Mouse (Mus musculus) kidney, embryonic 15.5 days (tissue): Measurements from ENCODE around the gene Phf1. TPM values are rescaled to one million over a fixed set of nuclear protein-coding genes. Genes with fewer than 3 reads are reported as not detected.
"Not testable (repeated sequence)": the region's sequence is repeated elsewhere in the genome, so short reads cannot be mapped to it uniquely, and the experiment has no call there.

ENCODE experiments used
- ATAC-seq: fragments of 200-750 bp; cut with Nextera tagmentation; replicated peaks from 2 replicates; pipeline ENCODE4 v1.8.0; 2017; ENCODE audit warnings: moderate TSS enrichment; ENCODE audit not compliant: low FRiP score
- H3K27ac ChIP-seq: fragments of 300-500 bp; sonication (generic); 2 replicates; pipeline ENCODE4 v1.5.1; 2015; ENCODE audit warnings: mild to moderate bottlenecking, inconsistent platforms
- H3K27me3 ChIP-seq: fragments of 300-500 bp; sonication (generic); 2 replicates; pipeline ENCODE4 v1.6.1; 2015; ENCODE audit warnings: inconsistent platforms
- H3K36me3 ChIP-seq: fragments of 300-500 bp; sonication (generic); 2 replicates; pipeline ENCODE4 v1.6.1; 2015; ENCODE audit warnings: inconsistent platforms
- H3K4me1 ChIP-seq: fragments of 300-500 bp; sonication (generic); 2 replicates; pipeline ENCODE4 v1.6.1; 2015; ENCODE audit warnings: inconsistent platforms
- H3K4me2 ChIP-seq: fragments of 300-500 bp; sonication (generic); 2 replicates; pipeline ENCODE4 v1.6.1; 2015; ENCODE audit warnings: moderate library complexity, mild to moderate bottlenecking, inconsistent platforms
- H3K4me3 ChIP-seq: fragments of 300-500 bp; sonication (generic); replicated peaks from 2 replicates; pipeline ENCODE4 v1.5.1; 2015; ENCODE audit warnings: mild to moderate bottlenecking, inconsistent platforms
- H3K9ac ChIP-seq: fragments of 300-500 bp; sonication (generic); 2 replicates; pipeline ENCODE4 v1.6.1; 2015; ENCODE audit warnings: mild to moderate bottlenecking, inconsistent platforms
- H3K9me3 ChIP-seq: fragments of 300-500 bp; sonication (generic); replicated peaks from 2 replicates; pipeline ENCODE4 v1.6.1; 2016; ENCODE audit warnings: inconsistent platforms
- WGBS: fragments of 180-500 bp; shearing (Covaris S2); methylation state at CpG from one replicate; pipeline ENCODE4 v1.1.7; 2015; ENCODE audit warnings: mixed read lengths; 5-methylcytosine and 5-hydroxymethylcytosine counted together
- microRNA-seq: library from miRNA; unstranded; fragments of <30 nt; microRNA quantifications from one replicate; pipeline ENCODE4, GENCODE M21; 2016
- polyA plus RNA-seq: library from polyadenylated mRNA; unstranded; fragments of >200 nt; fragmentation: Nextera tagmentation; extraction: Ambion mirVana; gene quantifications from 2 replicates; pipeline ENCODE4 v1.2.1, GENCODE M21; 2015

Gene Phf1
- polyA plus RNA-seq, 1 experiment from 2014 or later: 8.7 TPM

DNA sequence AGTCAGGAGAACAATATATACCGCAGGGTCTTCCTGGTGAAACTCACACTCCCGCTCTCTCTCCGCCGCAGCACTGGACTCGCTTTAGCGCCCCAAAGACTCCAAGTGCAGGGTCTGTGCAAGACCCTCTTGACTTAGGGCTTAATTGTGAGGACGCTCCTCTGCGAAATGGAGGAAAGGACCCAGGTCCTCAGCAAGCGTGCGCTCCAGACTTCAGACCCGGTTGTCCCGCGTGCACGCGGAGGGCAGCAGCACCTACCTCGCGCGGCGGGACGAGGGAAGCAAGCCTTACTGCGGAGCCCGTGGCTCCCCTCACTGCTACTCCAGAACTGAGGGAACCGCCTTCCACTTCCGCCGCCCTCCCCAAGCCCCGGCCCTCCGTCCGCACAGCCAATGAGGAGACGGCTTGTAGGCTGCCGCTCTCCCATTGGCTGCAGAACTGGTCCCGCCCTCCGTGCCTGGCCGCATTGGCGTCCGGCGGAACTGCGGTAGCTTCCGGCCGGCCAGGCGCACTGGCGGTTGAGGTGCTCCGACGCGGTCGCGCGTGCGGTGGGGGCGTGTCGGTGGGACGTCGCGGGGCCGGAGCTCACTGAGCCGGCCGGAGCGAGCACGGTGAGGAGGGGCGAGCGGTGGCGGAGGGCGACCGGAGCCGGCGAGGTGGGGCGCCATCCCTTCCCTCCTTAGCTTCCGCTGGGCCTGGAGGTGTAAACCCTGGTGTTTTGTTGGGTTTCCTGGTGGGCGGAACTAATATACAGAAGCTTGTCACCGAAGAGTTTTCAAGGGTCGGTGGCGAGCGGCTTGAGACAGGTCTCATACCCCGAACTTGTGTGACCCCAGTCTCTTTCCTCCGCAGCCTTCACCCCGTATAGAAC lies 40.1 kb downstream of the Phf1 start, which contains the start of gene Zbtb9:
Gene Zbtb9, plus strand, starts transcription at position 465 of the 872 bp plus-strand sequence.
- Histone ChIP-seq H3K27ac (peak within 1 kb of the TSS; percentile 91), H3K9me3 (no peaks in the 10 kb centered on the region), H3K27me3 (no peaks in the 10 kb centered on the region), H3K4me3 (peak within 1 kb of the TSS; percentile 81), H3K36me3 (peaks cover 52% of the 10 kb centered on the region), H3K9ac (peak within 1 kb of the TSS; percentile 85), H3K4me2 (peak within 1 kb of the TSS; percentile 95), H3K4me1 (peaks cover 48% of the 10 kb centered on the region)
- WGBS: under 1% methylated on average over 75 of the region's 75 CpGs
- peak; percentile 98 for ATAC-seq

DNA sequence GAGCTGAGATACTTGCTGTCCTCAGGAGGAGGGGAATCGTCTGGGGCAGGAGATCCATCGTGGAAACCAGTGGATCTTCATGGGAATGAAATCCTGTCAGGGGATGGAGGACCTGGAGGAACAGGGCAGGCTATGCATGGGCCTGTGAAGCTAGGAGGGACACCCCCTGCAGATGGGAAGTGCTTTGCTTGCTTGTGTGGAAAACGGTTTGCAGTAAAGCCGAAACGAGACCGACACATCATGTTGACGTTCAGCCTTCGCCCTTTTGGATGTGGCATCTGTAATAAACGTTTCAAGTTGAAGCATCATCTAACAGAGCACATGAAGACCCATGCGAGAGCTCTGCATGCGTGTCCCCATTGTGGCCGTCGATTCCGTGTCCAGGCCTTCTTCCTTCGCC lies 41.7 kb downstream of the Phf1 start:
- Histone ChIP-seq H3K4me1 (peaks cover 48% of the 10 kb centered on the region), H3K4me2 (peak overlapping the region; percentile 95), H3K4me3 (peak overlapping the region; percentile 81; the same call in 1 of the 2 replicates), H3K9me3 (no peaks in the 10 kb centered on the region), H3K36me3 (peaks cover 58% of the 10 kb centered on the region), H3K9ac (0 out of 2 replicates have a peak overlapping the region, but pooled peaks have one; percentile 85), H3K27ac (no peak overlapping the region), H3K27me3 (no peaks in the 10 kb centered on the region)
- WGBS: 91% methylated on average over 15 of the region's 15 CpGs
- no peak for ATAC-seq

DNA sequence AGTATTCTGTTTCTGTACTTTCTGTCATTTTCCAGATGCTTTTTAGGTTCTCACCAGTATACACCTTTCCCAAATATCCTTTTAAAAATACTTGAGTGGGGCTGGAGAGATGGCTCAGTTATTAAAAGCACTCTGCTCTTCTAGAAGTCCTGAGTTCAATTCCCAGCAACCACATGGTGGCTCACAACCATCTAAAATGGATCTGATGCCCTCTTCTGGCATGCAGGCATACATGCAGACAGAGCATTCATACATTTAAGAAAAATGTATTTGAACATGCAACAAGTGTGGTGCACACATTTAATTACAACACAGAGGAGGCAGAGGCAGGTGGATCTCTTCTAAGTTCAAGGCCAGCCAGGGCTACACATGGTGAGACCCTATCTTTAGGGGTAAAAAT lies 42.6 kb downstream of the Phf1 start:
- Histone ChIP-seq H3K27me3 (no peaks in the 10 kb centered on the region), H3K4me1 (peaks cover 48% of the 10 kb centered on the region), H3K4me3 (no peak overlapping the region), H3K4me2 (no peak overlapping the region), H3K27ac (no peak overlapping the region), H3K36me3 (peaks cover 62% of the 10 kb centered on the region), H3K9me3 (no peaks in the 10 kb centered on the region), H3K9ac (no peak overlapping the region)
- ATAC-seq: no peak

DNA sequence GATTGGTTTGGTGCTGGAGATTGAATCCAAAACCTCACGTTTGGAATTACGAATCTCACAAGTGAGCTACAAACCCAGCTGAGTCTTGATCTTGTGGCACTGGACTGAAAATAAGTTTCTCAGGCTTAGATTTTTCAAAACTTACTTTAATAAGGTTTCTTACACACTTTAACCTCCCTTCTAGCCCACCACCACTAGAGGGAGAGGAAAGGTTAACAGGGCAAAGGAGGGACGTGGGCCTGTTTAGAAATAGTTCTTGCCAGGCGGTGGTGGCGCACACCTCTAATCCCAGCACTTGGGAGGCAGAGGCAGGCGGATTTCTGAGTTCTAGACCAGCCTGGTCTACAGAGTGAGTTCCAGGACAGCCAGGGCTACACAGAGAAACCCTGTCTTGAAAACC lies 44.5 kb downstream of the Phf1 start:
- WGBS: 89% methylated on average over 6 of the region's 6 CpGs
- not testable (repeated sequence) for ATAC-seq, H3K9me3 ChIP-seq

DNA sequence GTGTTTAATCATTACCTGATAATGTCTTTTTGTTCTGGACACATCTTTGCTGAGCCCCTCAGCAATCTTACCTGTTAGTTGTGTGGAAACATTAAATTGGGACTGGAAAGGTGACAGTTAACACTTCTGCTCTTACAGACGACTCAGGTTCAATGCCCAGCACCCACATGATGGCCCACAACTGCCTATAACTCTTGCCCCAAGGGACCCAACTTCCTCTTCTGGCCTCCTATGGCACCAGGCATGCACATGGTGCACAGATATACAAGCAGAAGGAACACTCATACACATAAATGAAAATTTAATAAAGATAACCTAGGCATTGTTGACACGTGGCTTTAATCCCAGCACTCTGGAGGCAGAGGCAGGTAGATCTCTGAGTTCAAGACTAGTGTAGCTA lies 46.6 kb downstream of the Phf1 start:
- WGBS: 75% methylated on average over 2 of the region's 2 CpGs
- no peak for ATAC-seq

More for the DNA sequence above, 44.5 kb downstream of the Phf1 start:
- H3K9ac ChIP-seq, H3K27me3 ChIP-seq, H3K4me3 ChIP-seq, H3K27ac ChIP-seq, H3K4me2 ChIP-seq: not testable (repeated sequence)
- H3K4me1 ChIP-seq: peaks cover 32% of the 10 kb centered on the region
- peaks cover 63% of the 10 kb centered on the region for H3K36me3 ChIP-seq

DNA sequence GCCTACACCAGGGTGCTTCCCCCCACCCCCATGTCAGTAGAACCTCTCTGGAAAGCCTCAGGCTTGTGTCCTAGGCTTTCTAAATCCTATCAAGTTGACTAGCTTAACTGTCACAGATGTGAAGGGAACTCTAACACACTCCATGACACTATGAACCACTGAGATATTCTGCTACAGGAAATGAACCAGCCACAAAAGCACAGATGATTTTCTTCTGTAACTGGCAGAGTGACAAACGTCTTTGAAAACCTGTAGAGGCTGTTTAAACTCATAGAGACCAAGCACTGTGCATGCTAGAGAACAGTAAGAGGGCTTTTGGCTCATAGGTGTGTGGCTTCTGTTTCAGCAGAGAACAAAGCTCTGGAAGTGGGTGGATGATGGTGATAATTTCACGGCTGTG lies 48.2 kb downstream of the Phf1 start:
- Histone ChIP-seq H3K27ac (no peak overlapping the region), H3K27me3 (no peaks in the 10 kb centered on the region), H3K9ac (no peak overlapping the region), H3K4me2 (no peak overlapping the region), H3K9me3 (no peaks in the 10 kb centered on the region), H3K36me3 (peaks cover 44% of the 10 kb centered on the region), H3K4me3 (no peak overlapping the region), H3K4me1 (peaks cover 6% of the 10 kb centered on the region)
- 67% methylated on average over 2 of the region's 2 CpGs for WGBS
- no peak for ATAC-seq

More for the DNA sequence above, 46.6 kb downstream of the Phf1 start:
- no peak overlapping the region for H3K9ac ChIP-seq
- H3K9me3 ChIP-seq: no peaks in the 10 kb centered on the region
- peaks cover 20% of the 10 kb centered on the region for H3K4me1 ChIP-seq
- no peaks in the 10 kb centered on the region for H3K27me3 ChIP-seq
- H3K36me3 ChIP-seq: peaks cover 60% of the 10 kb centered on the region
- H3K27ac ChIP-seq: no peak overlapping the region
- no peak overlapping the region for H3K4me2 ChIP-seq
- no peak overlapping the region for H3K4me3 ChIP-seq

DNA sequence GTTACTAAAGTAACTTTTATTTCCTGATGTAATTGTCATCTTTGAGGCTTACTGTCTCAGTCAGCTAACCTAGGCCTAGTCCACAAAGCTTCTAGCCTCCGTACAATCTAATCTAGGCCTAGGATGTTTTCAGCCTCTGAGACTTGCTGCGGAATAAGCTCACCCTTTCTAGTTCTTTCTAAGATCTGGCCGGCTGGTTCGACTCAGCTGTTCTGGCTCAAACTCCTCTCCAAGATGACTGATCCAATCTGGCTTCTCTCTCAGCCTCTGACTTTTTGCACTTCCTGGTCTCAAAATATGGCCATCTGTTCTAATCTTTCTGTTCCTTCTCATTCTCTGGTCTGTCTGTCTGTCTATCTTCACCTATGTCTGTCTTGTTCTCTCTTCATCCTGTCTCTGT lies 50.5 kb downstream of the Phf1 start:
- H3K4me3 ChIP-seq: no peak overlapping the region
- no peaks in the 10 kb centered on the region for H3K27me3 ChIP-seq
- H3K4me1 ChIP-seq: no peaks in the 10 kb centered on the region
- 88% methylated on average over 4 of the region's 4 CpGs for WGBS
- H3K9me3 ChIP-seq: no peaks in the 10 kb centered on the region
- H3K27ac ChIP-seq: no peak overlapping the region
- ATAC-seq: no peak
- H3K4me2 ChIP-seq: no peak overlapping the region
- H3K36me3 ChIP-seq: peaks cover 22% of the 10 kb centered on the region
- no peak overlapping the region for H3K9ac ChIP-seq

DNA sequence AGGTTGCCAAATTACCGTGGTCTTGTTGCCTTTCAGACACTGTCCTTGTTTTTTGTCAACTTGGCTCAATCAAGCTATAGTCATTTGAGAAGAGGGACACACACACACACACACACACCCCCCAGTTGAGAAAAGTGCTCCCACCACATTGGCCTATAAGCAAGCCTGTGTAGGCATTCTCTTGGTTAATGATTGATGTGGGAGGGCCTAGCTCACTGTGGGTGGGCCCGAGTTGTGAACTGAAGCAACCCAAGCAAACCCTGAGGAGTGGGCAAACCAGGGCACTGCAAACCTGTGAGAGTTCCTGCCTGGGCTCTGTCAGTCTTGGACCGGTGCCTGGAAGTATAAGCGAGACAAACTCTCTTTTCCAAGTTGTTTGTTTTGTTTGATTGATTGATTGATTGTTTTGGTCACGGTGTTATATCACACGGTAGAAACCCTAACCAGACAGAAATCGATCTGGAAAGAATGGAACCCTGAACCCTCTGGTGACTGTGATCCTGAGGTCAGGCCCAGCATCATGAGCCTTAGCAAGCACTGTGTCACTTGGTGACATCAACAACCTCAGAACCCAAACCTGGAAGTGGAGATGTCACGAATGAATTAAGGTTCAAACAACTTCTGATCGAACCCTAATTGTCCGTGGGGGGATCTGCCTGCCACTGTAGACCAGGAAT lies 52.8 kb downstream of the Phf1 start:
- Histone ChIP-seq H3K9me3 (no peaks in the 10 kb centered on the region), H3K4me3 (no peak overlapping the region), H3K36me3 (peaks cover 2% of the 10 kb centered on the region), H3K4me2 (no peak overlapping the region), H3K27me3 (no peaks in the 10 kb centered on the region), H3K27ac (no peak overlapping the region), H3K9ac (no peak overlapping the region), H3K4me1 (no peaks in the 10 kb centered on the region)
- WGBS: 54% methylated on average over 10 of the region's 10 CpGs
- ATAC-seq: 0 out of 2 replicates have a peak, but pooled peaks have one; percentile 29

Small RNA genes within 50 kb of the gene (microRNA-seq; reads per million reads assigned to microRNA genes)
- not detected for gene Gm27775
- gene Mir3083: not detected
- 0.44 reads per million for gene Mir6968

Other genes with a start within 250 kb of the Phf1 start
- gene Crebrf, start 217.4 kb upstream of the Phf1 start, polyA plus RNA-seq: 7.0 and 9.0 TPM in 2 replicates
- gene Bnip1, start 152.0 kb upstream of the Phf1 start, polyA plus RNA-seq: 51.3 and 52.3 TPM in 2 replicates
- gene Nkx2-5, start 88.0 kb upstream of the Phf1 start, polyA plus RNA-seq: not detected in 2 replicates
- gene Kifc5b, start 16.0 kb upstream of the Phf1 start, polyA plus RNA-seq: 9.0 and 9.3 TPM in 2 replicates
- gene Cuta, start 6.5 kb downstream of the Phf1 start, polyA plus RNA-seq: 192 and 203 TPM in 2 replicates
- gene Syngap1, start 8.2 kb downstream of the Phf1 start, polyA plus RNA-seq: 1.9 and 2.0 TPM in 2 replicates
- gene Zbtb9, start 40.1 kb downstream of the Phf1 start, polyA plus RNA-seq: 18.4 and 20.0 TPM in 2 replicates
- gene Bak1, start 96.0 kb downstream of the Phf1 start, polyA plus RNA-seq: 7.1 and 8.5 TPM in 2 replicates
- gene Itpr3, start 124.3 kb downstream of the Phf1 start, polyA plus RNA-seq: 7.4 and 8.3 TPM in 2 replicates
- 297 and 300 TPM in 2 replicates for gene Uqcc2, start 200.9 kb downstream of the Phf1 start, polyA plus RNA-seq
- gene Ip6k3, start 234.7 kb downstream of the Phf1 start, polyA plus RNA-seq: 0.10 and 0.27 TPM in 2 replicates